Mouse (Mus musculus) limb, embryonic 13.5 days (tissue): Measurements from ENCODE around the gene Arhgef17. TPM values are rescaled to one million over a fixed set of nuclear protein-coding genes. Genes with fewer than 3 reads are reported as not detected.

Source experiments
- ATAC-seq: fragments of 200-750 bp; cut with Nextera tagmentation; 2 replicates; pipeline ENCODE4 v1.8.0; 2017; ENCODE audit warnings: low read depth, moderate number of reproducible peaks, moderate TSS enrichment; ENCODE audit not compliant: low FRiP score
- H3K27ac ChIP-seq: fragments of 300-500 bp; sonication (generic); 2 replicates; pipeline ENCODE4 v1.5.1; 2015; ENCODE audit warnings: inconsistent platforms, mild to moderate bottlenecking, moderate library complexity
- H3K27me3 ChIP-seq: fragments of 300-500 bp; sonication (generic); 2 replicates; pipeline ENCODE4 v1.6.1; 2015; ENCODE audit warnings: mild to moderate bottlenecking, inconsistent platforms
- H3K36me3 ChIP-seq: fragments of 300-500 bp; sonication (generic); 2 replicates; pipeline ENCODE4 v1.6.1; 2015; ENCODE audit warnings: inconsistent platforms, mild to moderate bottlenecking, moderate library complexity
- H3K4me1 ChIP-seq: fragments of 300-500 bp; sonication (generic); 2 replicates; pipeline ENCODE4 v1.6.1; 2015; ENCODE audit warnings: inconsistent platforms
- H3K4me2 ChIP-seq: fragments of 300-500 bp; sonication (generic); replicated peaks from 2 replicates; pipeline ENCODE4 v1.6.1; 2015; ENCODE audit warnings: inconsistent platforms, mild to moderate bottlenecking, moderate library complexity
- H3K4me3 ChIP-seq: fragments of 300-500 bp; sonication (generic); 2 replicates; pipeline ENCODE4 v1.5.1; 2015; ENCODE audit warnings: moderate library complexity, mild to moderate bottlenecking, inconsistent platforms
- H3K9ac ChIP-seq: fragments of 300-500 bp; sonication (generic); 2 replicates; pipeline ENCODE4 v1.6.1; 2015; ENCODE audit warnings: mild to moderate bottlenecking, inconsistent platforms
- H3K9me3 ChIP-seq: fragments of 300-500 bp; sonication (generic); 2 replicates; pipeline ENCODE4 v1.6.1; 2016; ENCODE audit warnings: inconsistent platforms
- WGBS: fragments of 180-500 bp; shearing (Covaris S2); methylation state at CpG from one replicate; pipeline ENCODE4 v1.1.7; 2015; 5-methylcytosine and 5-hydroxymethylcytosine counted together
- polyA plus RNA-seq: library from polyadenylated mRNA; unstranded; fragments of >200 nt; fragmentation: Nextera tagmentation; extraction: Ambion mirVana; gene quantifications from 2 replicates; pipeline ENCODE4 v1.2.1, GENCODE M21; 2015

The Arhgef17 gene
- polyA plus RNA-seq, 1 experiment from 2014 or later, result 8.0 TPM

DNA sequence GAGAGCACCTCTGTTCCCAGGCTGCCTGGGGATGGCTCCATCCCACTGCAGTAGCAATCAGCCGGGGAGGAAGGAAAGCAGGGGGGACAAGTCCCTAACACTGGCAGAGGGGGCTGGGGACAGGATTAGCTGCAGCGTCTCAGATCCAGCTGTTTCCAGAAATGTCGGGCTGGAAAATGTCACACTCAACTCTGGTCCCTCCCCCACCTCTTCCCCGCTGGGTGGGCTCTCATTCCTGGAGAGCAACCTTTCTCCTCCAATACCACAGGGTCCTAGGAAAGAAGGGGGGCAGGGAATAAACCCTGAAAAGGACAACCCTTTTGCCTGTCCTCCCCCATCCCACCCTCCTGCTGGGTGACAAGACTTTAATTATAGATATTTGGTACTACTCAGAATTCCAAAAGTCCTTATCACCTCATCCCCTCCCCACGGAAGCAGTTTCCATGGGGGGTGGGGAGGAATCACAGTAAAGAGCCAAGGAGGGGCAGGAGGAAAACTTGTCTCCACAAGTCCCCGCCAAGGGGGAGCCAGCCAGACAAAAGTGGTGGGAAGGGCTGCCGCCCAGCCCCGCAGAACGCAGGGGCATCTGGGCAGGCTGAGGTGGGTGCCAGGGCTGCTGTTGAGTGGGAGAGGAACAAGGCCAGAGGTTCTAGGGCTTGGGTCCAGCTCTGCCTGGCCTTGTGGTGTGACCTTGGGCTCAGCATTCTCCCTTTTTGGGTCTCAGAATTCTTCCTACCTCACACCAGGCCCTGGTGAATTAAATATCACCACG lies 7.0 kb downstream of the Arhgef17 start:
- H3K36me3 ChIP-seq, result peaks cover 61% of the 10 kb centered on the region
- WGBS, result 21% methylated on average over 10 of the region's 10 CpGs
- H3K27me3 ChIP-seq, result no peaks in the 10 kb centered on the region
- H3K4me1 ChIP-seq, result peaks cover 99% of the 10 kb centered on the region
- peak overlapping the region; percentile 93 for H3K4me3 ChIP-seq
- peak overlapping the region; percentile 99 for H3K4me2 ChIP-seq
- H3K27ac ChIP-seq, result no peak overlapping the region; the same call in 1 of the 2 replicates
- no peak for ATAC-seq
- H3K9ac ChIP-seq, result peak overlapping the region; percentile 98
- no peaks in the 10 kb centered on the region for H3K9me3 ChIP-seq

- peak overlapping the region; percentile 98; the same call in 1 of the 2 replicates for H3K9ac ChIP-seq
- peak overlapping the region; percentile 93 for H3K4me3 ChIP-seq
- H3K4me2 ChIP-seq, result peak overlapping the region; percentile 99
- H3K9me3 ChIP-seq, result no peaks in the 10 kb centered on the region
- peak overlapping the region; percentile 0; the same call in 1 of the 2 replicates for H3K27ac ChIP-seq
- 74% methylated on average over 5 of the region's 5 CpGs for WGBS
- no peak for ATAC-seq
- H3K4me1 ChIP-seq, result peaks cover 99% of the 10 kb centered on the region
- peaks cover 60% of the 10 kb centered on the region for H3K36me3 ChIP-seq
- H3K27me3 ChIP-seq, result no peaks in the 10 kb centered on the region
Observed at GRCm38 (mm10) chr7:100924200-100924599, 7.7 kb downstream of the Arhgef17 start.

- Histone ChIP-seq H3K9ac (no peak overlapping the region), H3K27ac (no peak overlapping the region), H3K36me3 (peaks cover 53% of the 10 kb centered on the region), H3K4me2 (no peak overlapping the region; the same call in 1 of the 2 replicates), H3K9me3 (no peaks in the 10 kb centered on the region), H3K4me1 (peaks cover 99% of the 10 kb centered on the region), H3K4me3 (no peak overlapping the region), H3K27me3 (no peaks in the 10 kb centered on the region)
- no peak for ATAC-seq
- 87% methylated on average over 4 of the region's 4 CpGs for WGBS
Observed at GRCm38 (mm10) chr7:100922907-100923306, 9.0 kb downstream of the Arhgef17 start.

GRCm38 (mm10) chr7:100921289-100921688 lies 10.6 kb downstream of the Arhgef17 start:
- H3K36me3 ChIP-seq, result peaks cover 64% of the 10 kb centered on the region
- no peak for ATAC-seq
- no peak overlapping the region for H3K4me2 ChIP-seq
- H3K27ac ChIP-seq, result no peak overlapping the region
- no peaks in the 10 kb centered on the region for H3K27me3 ChIP-seq
- no peak overlapping the region for H3K4me3 ChIP-seq
- no peak overlapping the region for H3K9ac ChIP-seq
- H3K9me3 ChIP-seq, result no peaks in the 10 kb centered on the region
- H3K4me1 ChIP-seq, result peaks cover 99% of the 10 kb centered on the region
- WGBS, result 89% methylated on average over 5 of the region's 5 CpGs

DNA sequence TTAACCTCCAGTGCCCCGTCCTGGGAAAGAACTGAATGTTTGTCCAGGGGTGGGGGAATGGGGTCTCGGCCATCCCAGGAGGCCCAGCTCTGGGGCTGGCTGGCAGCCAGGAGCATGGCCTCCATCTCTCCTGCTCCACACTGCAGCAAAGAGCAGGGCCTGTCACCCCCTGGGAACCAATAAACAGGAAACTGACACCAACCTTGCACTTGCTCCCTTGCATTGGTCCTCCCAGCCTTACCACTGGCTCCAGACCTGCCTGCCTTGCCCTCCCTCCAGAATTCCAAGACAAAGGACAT lies 12.1 kb downstream of the Arhgef17 start:
- H3K27ac ChIP-seq, result peak overlapping the region; percentile 59; the same call in 1 of the 2 replicates
- WGBS, result 9% methylated on average over 2 of the region's 2 CpGs
- no peaks in the 10 kb centered on the region for H3K9me3 ChIP-seq
- H3K4me1 ChIP-seq, result peaks cover 98% of the 10 kb centered on the region
- ATAC-seq, result peak; percentile 42; the same call in 1 of the 2 replicates
- no peaks in the 10 kb centered on the region for H3K27me3 ChIP-seq
- no peak overlapping the region; the same call in 1 of the 2 replicates for H3K9ac ChIP-seq
- H3K4me3 ChIP-seq, result no peak overlapping the region
- H3K36me3 ChIP-seq, result peaks cover 74% of the 10 kb centered on the region
- H3K4me2 ChIP-seq, result peak overlapping the region; percentile 23

GRCm38 (mm10) chr7:100919006-100919808 lies 12.7 kb downstream of the Arhgef17 start:
- peaks cover 75% of the 10 kb centered on the region for H3K36me3 ChIP-seq
- H3K27ac ChIP-seq, result peak overlapping the region; percentile 59; the same call in 1 of the 2 replicates
- H3K9ac ChIP-seq, result peak overlapping the region; percentile 48
- no peaks in the 10 kb centered on the region for H3K27me3 ChIP-seq
- H3K4me3 ChIP-seq, result no peak overlapping the region
- H3K4me1 ChIP-seq, result peaks cover 96% of the 10 kb centered on the region
- no peaks in the 10 kb centered on the region for H3K9me3 ChIP-seq
- H3K4me2 ChIP-seq, result peak overlapping the region; percentile 23
- no peak for ATAC-seq
- 35% methylated on average over 7 of the region's 7 CpGs for WGBS

GRCm38 (mm10) chr7:100918176-100918575 lies 13.7 kb downstream of the Arhgef17 start:
- H3K27me3 ChIP-seq, result no peaks in the 10 kb centered on the region
- H3K27ac ChIP-seq, result peak overlapping the region; percentile 59; the same call in 1 of the 2 replicates
- no peak overlapping the region for H3K4me3 ChIP-seq
- H3K4me1 ChIP-seq, result peaks cover 86% of the 10 kb centered on the region
- H3K36me3 ChIP-seq, result peaks cover 76% of the 10 kb centered on the region
- H3K9me3 ChIP-seq, result no peaks in the 10 kb centered on the region
- WGBS, result 26% methylated on average over 6 of the region's 9 CpGs
- no peak for ATAC-seq
- peak overlapping the region; percentile 59 for H3K9ac ChIP-seq
- H3K4me2 ChIP-seq, result peak overlapping the region; percentile 44

GRCm38 (mm10) chr7:100917751-100918150 lies 14.2 kb downstream of the Arhgef17 start:
- Histone ChIP-seq H3K4me2 (peak overlapping the region; percentile 44), H3K27me3 (no peaks in the 10 kb centered on the region), H3K4me1 (peaks cover 84% of the 10 kb centered on the region), H3K9ac (peak overlapping the region; percentile 59), H3K27ac (peak overlapping the region; percentile 59; the same call in 1 of the 2 replicates), H3K36me3 (peaks cover 76% of the 10 kb centered on the region), H3K9me3 (no peaks in the 10 kb centered on the region), H3K4me3 (no peak overlapping the region)
- 50% methylated on average over 6 of the region's 6 CpGs for WGBS
- no peak for ATAC-seq

GRCm38 (mm10) chr7:100916526-100916925 lies 15.4 kb downstream of the Arhgef17 start:
- peaks cover 84% of the 10 kb centered on the region for H3K4me1 ChIP-seq
- no peak overlapping the region for H3K4me3 ChIP-seq
- no peak overlapping the region for H3K27ac ChIP-seq
- no peak overlapping the region for H3K4me2 ChIP-seq
- H3K27me3 ChIP-seq, result no peaks in the 10 kb centered on the region
- peaks cover 63% of the 10 kb centered on the region for H3K36me3 ChIP-seq
- ATAC-seq, result no peak
- no peaks in the 10 kb centered on the region for H3K9me3 ChIP-seq
- peak overlapping the region; percentile 19; the same call in 1 of the 2 replicates for H3K9ac ChIP-seq
- 71% methylated on average over 6 of the region's 6 CpGs for WGBS

DNA sequence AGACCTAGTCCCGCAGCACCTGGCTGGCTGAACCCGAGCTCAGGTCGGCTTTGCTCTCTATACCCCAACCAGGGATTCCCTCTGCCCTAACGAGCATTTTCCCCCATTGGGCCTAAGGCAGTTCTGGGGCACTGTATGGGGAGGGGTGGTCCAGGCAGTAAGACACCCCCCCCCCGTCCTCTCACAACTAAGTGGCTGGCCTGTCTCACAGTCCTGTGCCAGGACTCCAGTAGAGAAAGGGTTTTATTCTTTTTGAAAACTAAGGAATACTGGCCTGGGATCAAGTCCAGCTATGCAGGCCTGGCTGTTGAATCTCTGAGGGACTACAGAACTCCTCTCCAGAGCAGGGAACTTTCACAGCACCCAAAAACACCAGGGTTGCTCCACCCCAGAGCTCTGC lies 16.7 kb downstream of the Arhgef17 start:
- H3K27me3 ChIP-seq, result no peaks in the 10 kb centered on the region
- peaks cover 85% of the 10 kb centered on the region for H3K4me1 ChIP-seq
- H3K4me2 ChIP-seq, result no peak overlapping the region
- WGBS, result 51% methylated on average over 5 of the region's 5 CpGs
- no peak overlapping the region; the same call in 1 of the 2 replicates for H3K27ac ChIP-seq
- peak overlapping the region; percentile 8; the same call in 1 of the 2 replicates for H3K9ac ChIP-seq
- no peak overlapping the region for H3K4me3 ChIP-seq
- H3K9me3 ChIP-seq, result no peaks in the 10 kb centered on the region
- peaks cover 55% of the 10 kb centered on the region for H3K36me3 ChIP-seq
- no peak for ATAC-seq

GRCm38 (mm10) chr7:100911791-100912190 lies 20.1 kb downstream of the Arhgef17 start:
- Histone ChIP-seq H3K4me1 (peaks cover 71% of the 10 kb centered on the region), H3K9me3 (no peaks in the 10 kb centered on the region), H3K27ac (peak overlapping the region; percentile 39; the same call in 1 of the 2 replicates), H3K36me3 (peaks cover 45% of the 10 kb centered on the region), H3K4me3 (no peak overlapping the region), H3K9ac (0 out of 2 replicates have a peak overlapping the region, but pooled peaks have one; percentile 31), H3K27me3 (no peaks in the 10 kb centered on the region), H3K4me2 (peak overlapping the region; percentile 20; the same call in 1 of the 2 replicates)
- WGBS, result 44% methylated on average over 9 of the region's 9 CpGs
- ATAC-seq, result no peak
